Mouse (Mus musculus) left cerebral cortex, postnatal 25 days (tissue): ENCODE measurements around the gene Defb10. TPM values are rescaled to one million over a fixed set of nuclear protein-coding genes. Genes with fewer than 3 reads are reported as not detected.
"Not testable (repeated sequence)": the region's sequence is repeated elsewhere in the genome, so short reads cannot be mapped to it uniquely, and the experiment has no call there.

Experiments used
- DNase-seq, 2 experiments: peaks; one replicate each; pipeline ENCODE4 v3.0.0; 2022; ENCODE audit warnings: low spot score in 2 of 2, mixed read lengths in 1 of 2
- intact Hi-C: fragments of 180-260 bp; cut with DNase I; formaldehyde crosslinking; loops from one replicate; pipeline ENCODE4 v1.15.1; 2025
- total RNA-seq, 2 experiments: library from RNA; stranded (reverse); gene quantifications; 2 replicates each; pipeline ENCODE4 v1.2.3; 2021

Defb10 gene
- total RNA-seq, result not detected

DNA sequence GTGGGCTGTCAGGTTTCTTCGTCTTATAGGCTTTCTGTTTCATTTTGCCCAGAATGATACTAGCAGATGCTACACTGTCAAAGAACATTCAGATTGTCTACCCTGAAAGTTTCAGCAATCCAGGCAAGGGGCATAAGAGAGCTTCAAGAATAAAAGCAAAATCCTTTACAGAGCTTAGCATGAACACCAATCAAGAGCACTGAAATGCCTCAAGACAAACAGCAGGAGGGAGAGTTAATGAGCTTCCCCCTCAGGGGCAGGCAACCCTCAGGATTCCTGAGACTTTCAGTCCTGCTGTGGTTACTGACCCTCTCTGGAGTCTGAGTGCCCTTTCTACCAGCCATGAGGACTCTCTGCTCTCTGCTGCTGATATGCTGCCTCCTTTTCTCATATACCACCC, at the start of gene Defb10:
Defb10 (plus strand) TSS at position 316 of the 400 bp plus-strand sequence.
- DNase-seq, intact Hi-C loops: not testable (repeated sequence)

DNA sequence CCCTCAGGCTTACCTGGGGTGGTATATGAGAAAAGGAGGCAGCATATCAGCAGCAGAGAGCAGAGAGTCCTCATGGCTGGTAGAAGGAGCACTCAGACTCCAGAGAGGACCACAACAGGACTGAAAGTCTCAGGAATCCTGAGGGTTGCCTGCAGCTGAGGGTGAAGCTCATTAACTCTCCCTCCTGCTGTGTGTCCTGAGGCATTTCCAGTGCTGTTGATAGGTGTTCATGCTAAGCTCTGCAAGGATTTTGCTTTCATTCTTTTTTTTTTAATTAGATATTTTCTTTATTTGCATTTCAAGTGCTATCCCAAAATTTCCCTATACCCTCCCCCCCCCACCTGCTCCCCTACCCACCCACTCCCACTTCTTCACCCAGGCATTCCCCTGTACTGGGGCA, 26.6 kb downstream of the Defb10 start, which contains the start of gene Defb9:
Defb9 (minus strand) TSS at position 101 of the 400 bp plus-strand sequence.
- intact Hi-C loops, DNase-seq: not testable (repeated sequence)

DNA sequence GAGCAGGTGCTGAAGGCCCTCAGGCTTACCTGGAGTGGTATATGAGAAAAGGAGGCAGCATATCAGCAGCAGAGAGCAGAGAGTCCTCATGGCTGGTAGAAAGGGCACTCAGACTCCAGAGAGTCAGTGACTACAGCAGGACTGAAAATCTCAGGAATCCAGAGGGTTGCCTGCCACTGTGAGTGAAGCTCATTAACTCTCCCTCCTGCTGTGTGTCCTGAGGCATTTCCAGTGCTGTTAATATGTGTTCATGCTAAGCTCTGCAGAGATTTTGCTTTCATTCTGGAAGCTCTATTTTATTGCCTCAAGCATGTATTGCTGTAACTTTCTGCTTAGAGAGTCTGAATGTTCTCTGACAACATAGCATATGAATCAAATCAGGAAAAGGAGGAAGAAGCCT, 47.6 kb downstream of the Defb10 start, which contains the start of gene Defb11:
Defb11 (minus strand) TSS at position 123 of the 400 bp plus-strand sequence.
- intact Hi-C loops, DNase-seq: not testable (repeated sequence)

Other genes starting within 250 kb of the Defb10 start
- gene Defa26, start 240.7 kb upstream of the Defb10 start, total RNA-seq, result not detected
- gene Defa17, start 203.1 kb upstream of the Defb10 start, total RNA-seq, result not detected
- gene Defa34, start 193.1 kb upstream of the Defb10 start, total RNA-seq, result not detected
- not detected for gene AY761184, start 155.3 kb upstream of the Defb10 start, total RNA-seq
- not detected for gene Defa24, start 124.4 kb upstream of the Defb10 start, total RNA-seq
- not detected for gene Defb50, start 35.4 kb upstream of the Defb10 start, total RNA-seq
- not detected for gene Defb2, start 19.0 kb upstream of the Defb10 start, total RNA-seq
- gene Defb9, start 26.5 kb downstream of the Defb10 start, total RNA-seq, result not detected
- gene Defb11, start 47.5 kb downstream of the Defb10 start, total RNA-seq, result not detected
- gene Defb15, start 73.8 kb downstream of the Defb10 start, total RNA-seq, result not detected
- gene Defb35, start 79.5 kb downstream of the Defb10 start, total RNA-seq, result not detected
- gene Defb13, start 87.9 kb downstream of the Defb10 start, total RNA-seq, result not detected
- not detected for gene Fam90a1a, start 99.8 kb downstream of the Defb10 start, total RNA-seq
- not detected for gene Ccdc70, start 110.9 kb downstream of the Defb10 start, total RNA-seq
- 1 to 10 TPM; 1.9 to 2.0 TPM for gene Atp7b, start 201.4 kb downstream of the Defb10 start, total RNA-seq
- gene Alg11, start 201.8 kb downstream of the Defb10 start, total RNA-seq, result 10 to 100 TPM; 32.7 to 34.4 TPM